ENCODE assay signal across 8 mouse cellular contexts in the genomic region with DNA sequence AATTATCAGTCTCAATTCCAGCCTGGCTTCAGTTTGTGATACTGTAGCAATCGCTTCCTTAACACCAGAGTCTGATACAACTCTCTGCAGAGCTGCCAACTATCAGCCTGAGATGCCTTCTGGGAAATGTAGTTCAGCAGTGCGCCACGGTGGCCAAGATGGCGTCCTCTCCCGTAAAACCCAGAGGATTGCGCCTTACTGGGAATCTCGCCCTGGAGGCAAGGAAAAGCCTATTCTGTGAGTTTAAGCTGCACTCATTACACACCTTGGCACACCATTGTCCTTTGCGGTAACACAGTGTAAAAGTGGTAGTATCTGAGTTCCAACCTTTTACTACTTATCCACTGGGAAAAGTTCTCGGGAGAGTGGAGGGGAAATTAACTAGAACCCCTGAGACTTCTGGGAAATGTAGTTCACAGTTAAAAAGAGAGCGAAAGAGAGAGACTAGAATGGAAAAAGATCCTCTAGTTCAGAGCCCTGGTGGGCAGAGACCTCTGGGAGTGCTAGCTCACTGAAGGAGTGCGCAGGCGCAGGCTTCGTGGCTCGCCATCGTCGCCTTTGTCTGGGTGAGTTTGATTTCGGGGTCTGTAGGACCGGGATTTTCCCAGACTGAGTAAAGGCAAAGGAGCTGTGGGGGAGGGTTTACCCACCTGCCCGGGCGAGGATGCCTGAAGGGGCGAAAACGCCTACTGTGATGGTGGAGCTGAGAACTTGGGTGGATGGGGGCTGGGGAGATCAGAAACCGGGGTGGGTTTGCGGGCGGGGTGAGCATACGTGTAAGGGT. TPM values are rescaled to one million over a fixed set of nuclear protein-coding genes. Genes with fewer than 3 reads are reported as not detected.
DNase-seq lines count a peak whose midpoint lies in the region; ATAC-seq lines count a peak whose summit lies in the region.

A gene (plus strand): TSS at position 132 of the 784 bp plus-strand sequence.

- ATAC-seq in megakaryocyte progenitor cell, adult 5-6 weeks (replicated peaks; ENCODE audit: poor library complexity) = peak; percentile 62

- DNase-seq in adipocyte (ENCODE audit: low spot score) = peak; percentile 91
- DNase-seq in embryo, embryonic 10 days (ENCODE audit: low spot score) = peak; percentile 98
- peak; percentile 88 for DNase-seq in gastrocnemius, postnatal 10 days
- DNase-seq in induced T-regulatory cell, adult 2 months (ENCODE audit: low read depth) = peak; percentile 96
- peak; percentile 83 to 93 for DNase-seq in left cerebral cortex, adult 9 months (ENCODE audit: low spot score in 2 of 2)
- peak; percentile 88 for DNase-seq in right cerebral cortex, postnatal 14 days
- DNase-seq in urinary bladder, postnatal 36 days (ENCODE audit: low spot score in 2 of 2) = peak; percentile 86 to 89

RNA-seq across cellular contexts. Expression of the gene that starts here (rescaled TPM):
- 10 to 100 TPM; 35.2 to 46.9 TPM for total RNA-seq in gastrocnemius, postnatal 10 days (2021)
- 33.1 and 34.6 TPM in 2 replicates for total RNA-seq in megakaryocyte progenitor cell, adult 5-6 weeks (2015)
- total RNA-seq in megakaryocyte progenitor cell, adult 5-6 weeks (2017) = 26.4 and 35.4 TPM in 2 replicates

Comparison
In these comparisons a context has a peak if more than half of its experiments do, and no peak if none do; other contexts are left out.
1. Peak in every context shown above with its lines: DNase-seq and ATAC-seq.